Mouse (Mus musculus): ENCODE measurements around the gene Dgkz. TPM values are rescaled to one million over a fixed set of nuclear protein-coding genes. Genes with fewer than 3 reads are reported as not detected.

Dgkz gene
- polyA plus RNA-seq, 1 experiment from 2014 or later, result 26.1 TPM

DNA sequence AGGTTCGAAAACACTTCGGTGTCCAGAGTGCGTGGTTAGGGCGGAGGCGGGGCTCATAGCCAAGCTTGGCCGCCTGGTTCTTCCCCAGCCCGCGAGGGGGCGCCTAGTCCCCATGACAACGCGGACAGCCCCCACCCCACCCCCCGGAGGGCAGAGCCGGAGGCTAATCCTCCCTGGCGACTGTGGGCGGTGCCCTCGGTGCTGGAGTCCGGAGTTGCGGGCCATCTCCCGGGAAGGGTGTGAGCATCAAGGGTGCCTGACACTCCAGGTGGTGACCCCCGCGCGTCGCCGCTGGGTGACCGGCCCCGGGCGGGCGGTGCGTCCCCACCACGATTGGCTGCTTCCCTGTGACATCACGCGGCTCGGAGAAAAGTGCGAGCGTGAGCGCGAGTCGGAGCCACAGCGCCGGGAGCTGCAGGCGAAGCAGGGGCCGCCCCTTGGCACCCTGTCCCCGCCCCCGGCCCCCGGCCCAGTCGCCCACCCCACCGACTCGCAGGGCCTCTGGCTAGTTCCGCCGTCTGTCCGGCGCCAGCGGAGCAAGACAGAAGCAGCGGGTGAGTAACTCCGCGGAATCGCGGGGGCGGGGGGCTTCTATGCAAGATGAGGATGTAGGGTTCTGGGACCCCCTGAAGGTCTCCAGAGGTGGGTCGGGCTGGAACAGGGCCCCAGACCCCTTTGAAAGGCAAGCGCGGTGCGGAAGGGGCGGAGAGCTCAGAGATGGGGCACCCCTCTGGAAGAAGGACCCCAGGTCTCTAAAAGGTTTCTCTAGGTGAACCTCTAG, 53.7 kb downstream of the Dgkz start:
- peaks cover 25% of the 10 kb centered on the region for H3K4me1 ChIP-seq
- H3K27me3 ChIP-seq, result peaks cover 71% of the 10 kb centered on the region
- H3K36me3 ChIP-seq, result peaks cover 20% of the 10 kb centered on the region
- ATAC-seq (ENCODE audit: low FRiP score, low read depth), result peak; percentile 80
- peak overlapping the region; percentile 57 for H3K4me3 ChIP-seq
- peak overlapping the region; percentile 82 for H3K4me2 ChIP-seq (replicated peaks)
- H3K9me3 ChIP-seq, result no peaks in the 10 kb centered on the region
- WGBS, result under 1% methylated on average over 64 of the region's 64 CpGs
- H3K9ac ChIP-seq (replicated peaks), result peak overlapping the region; percentile 52
- no peak overlapping the region for H3K27ac ChIP-seq (replicated peaks)

DNA sequence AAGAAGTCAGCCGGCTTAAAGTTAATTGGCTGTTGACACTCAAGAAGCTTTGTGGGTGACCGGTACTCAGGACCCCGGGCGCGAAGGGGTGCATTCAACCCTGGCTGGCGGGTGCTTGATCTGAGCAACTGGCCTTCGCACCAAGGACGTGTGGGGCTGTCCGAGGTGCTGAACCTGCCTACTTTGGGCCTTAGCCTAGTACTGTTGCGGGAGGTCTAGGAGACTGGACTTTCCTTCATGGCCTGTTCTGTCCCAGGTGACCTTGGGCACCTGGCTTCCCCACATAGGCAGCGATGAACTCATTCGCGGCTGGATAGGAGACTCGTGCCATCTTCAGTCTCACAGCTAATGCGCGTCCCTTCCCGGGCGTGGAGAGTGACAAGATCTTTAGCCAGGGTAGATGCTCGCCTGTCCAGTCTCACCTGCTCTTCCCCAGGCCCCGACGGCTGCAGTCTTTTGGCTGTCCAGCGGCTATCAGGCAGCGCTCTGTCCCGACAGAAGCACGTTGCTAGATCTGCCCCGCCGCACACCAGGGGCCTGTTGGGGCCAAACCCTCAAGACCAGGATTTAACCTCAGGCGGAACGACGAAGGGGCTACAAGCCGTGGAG, 54.4 kb downstream of the Dgkz start:
- H3K4me1 ChIP-seq, result peaks cover 25% of the 10 kb centered on the region
- 4% methylated on average over 31 of the region's 31 CpGs for WGBS
- no peaks in the 10 kb centered on the region for H3K9me3 ChIP-seq
- H3K36me3 ChIP-seq, result peaks cover 27% of the 10 kb centered on the region
- no peak overlapping the region; the same call in 1 of the 2 replicates for H3K9ac ChIP-seq (replicated peaks)
- no peak overlapping the region for H3K27ac ChIP-seq (replicated peaks)
- H3K27me3 ChIP-seq, result peaks cover 67% of the 10 kb centered on the region
- H3K4me3 ChIP-seq, result peak overlapping the region; percentile 57
- ATAC-seq (ENCODE audit: low FRiP score, low read depth), result 0 out of 2 replicates have a peak, but pooled peaks have one; percentile 1
- peak overlapping the region; percentile 82 for H3K4me2 ChIP-seq (replicated peaks)

DNA sequence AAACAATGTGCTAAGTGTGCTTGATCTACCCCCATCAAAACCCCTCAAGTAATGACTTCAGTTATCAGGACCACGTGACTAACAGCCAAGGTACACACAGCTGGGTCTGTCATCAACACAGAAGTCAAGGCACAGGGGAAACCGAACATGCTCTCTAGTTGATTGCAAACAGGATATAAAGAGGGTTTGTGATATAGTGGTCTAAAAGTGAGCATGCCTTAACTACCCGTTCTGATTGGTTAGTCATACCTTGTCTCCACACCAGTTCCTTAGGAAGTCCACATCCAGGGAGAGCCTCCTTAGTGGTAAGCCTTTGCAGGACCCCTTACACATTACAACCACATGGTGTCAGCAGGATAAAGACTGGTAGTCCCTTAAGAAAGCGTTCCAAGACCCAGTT, 55.5 kb downstream of the Dgkz start:
- Histone ChIP-seq H3K9ac (replicated peaks) (no peak overlapping the region), H3K27ac (replicated peaks) (no peak overlapping the region), H3K36me3 (peaks cover 35% of the 10 kb centered on the region), H3K9me3 (no peaks in the 10 kb centered on the region), H3K27me3 (peaks cover 58% of the 10 kb centered on the region), H3K4me1 (peaks cover 25% of the 10 kb centered on the region), H3K4me3 (no peak overlapping the region), H3K4me2 (replicated peaks) (no peak overlapping the region)
- WGBS, result 71% methylated on average over 4 of the region's 4 CpGs
- ATAC-seq (ENCODE audit: low FRiP score, low read depth), result no peak

- no peak for ATAC-seq (ENCODE audit: low FRiP score, low read depth)
- Histone ChIP-seq H3K4me2 (replicated peaks) (no peak overlapping the region), H3K27ac (replicated peaks) (no peak overlapping the region), H3K36me3 (peaks cover 57% of the 10 kb centered on the region), H3K27me3 (peaks cover 28% of the 10 kb centered on the region), H3K4me1 (peaks cover 10% of the 10 kb centered on the region; the same call in 1 of the 2 replicates), H3K9ac (replicated peaks) (no peak overlapping the region), H3K4me3 (no peak overlapping the region), H3K9me3 (no peaks in the 10 kb centered on the region)
- 95% methylated on average over 7 of the region's 7 CpGs for WGBS
Measured at GRCm38 (mm10) chr2:91917096-91917495, 58.6 kb downstream of the Dgkz start.

- H3K36me3 ChIP-seq, result peaks cover 63% of the 10 kb centered on the region
Measured at GRCm38 (mm10) chr2:91916346-91916977, 59.2 kb downstream of the Dgkz start.

GRCm38 (mm10) chr2:91913328-91914110, 62.1 kb downstream of the Dgkz start:
- Histone ChIP-seq H3K4me2 (replicated peaks) (no peak overlapping the region), H3K27me3 (no peaks in the 10 kb centered on the region), H3K4me1 (no peaks in the 10 kb centered on the region), H3K9ac (replicated peaks) (no peak overlapping the region), H3K9me3 (no peaks in the 10 kb centered on the region), H3K36me3 (peaks cover 81% of the 10 kb centered on the region), H3K4me3 (no peak overlapping the region), H3K27ac (replicated peaks) (no peak overlapping the region)
- 92% methylated on average over 7 of the region's 7 CpGs for WGBS
- ATAC-seq (ENCODE audit: low FRiP score, low read depth), result no peak

More at GRCm38 (mm10) chr2:91916346-91916977, 59.2 kb downstream of the Dgkz start:
- WGBS, result 92% methylated on average over 7 of the region's 7 CpGs
- no peak for ATAC-seq (ENCODE audit: low FRiP score, low read depth)
- Histone ChIP-seq H3K9me3 (no peaks in the 10 kb centered on the region), H3K27ac (replicated peaks) (no peak overlapping the region), H3K4me3 (no peak overlapping the region), H3K9ac (replicated peaks) (no peak overlapping the region), H3K27me3 (peaks cover 21% of the 10 kb centered on the region), H3K4me2 (replicated peaks) (no peak overlapping the region), H3K4me1 (peaks cover 6% of the 10 kb centered on the region; the same call in 1 of the 2 replicates)

DNA sequence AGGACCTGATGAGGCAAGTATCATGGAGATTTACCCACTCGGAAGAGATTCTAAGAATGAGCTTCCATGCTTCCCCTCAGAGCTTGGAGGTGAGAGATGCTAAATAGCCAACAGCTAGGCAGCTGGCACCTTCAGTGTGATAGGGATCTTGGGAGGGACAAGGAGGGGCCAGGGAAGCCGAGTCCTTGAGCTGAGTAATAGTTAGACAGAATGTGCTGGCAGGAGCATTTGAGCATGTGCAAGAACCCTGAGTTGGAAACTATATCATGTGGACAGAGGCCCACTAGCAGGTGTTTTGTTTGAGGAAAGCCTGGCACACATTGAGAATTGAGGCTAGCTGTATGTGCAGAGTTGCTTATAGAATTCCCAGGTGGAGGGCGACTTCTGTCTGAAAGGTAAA, 63.0 kb downstream of the Dgkz start:
- no peaks in the 10 kb centered on the region for H3K4me1 ChIP-seq
- no peaks in the 10 kb centered on the region for H3K27me3 ChIP-seq
- no peak for ATAC-seq (ENCODE audit: low FRiP score, low read depth)
- H3K4me2 ChIP-seq (replicated peaks), result no peak overlapping the region
- peaks cover 74% of the 10 kb centered on the region for H3K36me3 ChIP-seq
- H3K9ac ChIP-seq (replicated peaks), result no peak overlapping the region
- no peak overlapping the region for H3K27ac ChIP-seq (replicated peaks)
- 83% methylated on average over 3 of the region's 3 CpGs for WGBS
- no peaks in the 10 kb centered on the region for H3K9me3 ChIP-seq
- H3K4me3 ChIP-seq, result no peak overlapping the region

DNA sequence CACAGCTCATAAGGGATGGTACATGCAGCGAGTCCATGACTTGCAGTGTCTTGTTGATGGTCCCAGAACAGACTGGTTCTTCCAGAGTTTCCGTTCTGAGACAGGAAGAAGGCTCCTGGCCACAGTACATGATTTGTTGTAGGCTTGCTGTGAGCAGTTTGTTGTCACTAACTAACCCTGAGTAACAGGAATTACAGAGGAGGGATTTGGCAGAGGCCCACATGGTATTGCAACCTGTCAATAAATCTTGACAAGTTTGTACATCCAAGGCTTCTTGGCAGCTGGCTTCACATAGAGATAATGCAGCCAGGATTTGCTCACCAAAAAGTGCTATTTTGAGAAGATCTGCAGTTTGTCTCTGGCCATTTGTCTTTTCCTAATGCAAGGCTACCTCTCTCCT, 69.5 kb downstream of the Dgkz start:
- Histone ChIP-seq H3K36me3 (peaks cover 35% of the 10 kb centered on the region), H3K27ac (replicated peaks) (no peak overlapping the region), H3K27me3 (no peaks in the 10 kb centered on the region), H3K9ac (replicated peaks) (no peak overlapping the region), H3K4me3 (no peak overlapping the region), H3K4me2 (replicated peaks) (no peak overlapping the region), H3K4me1 (no peaks in the 10 kb centered on the region), H3K9me3 (no peaks in the 10 kb centered on the region)
- no peak for ATAC-seq (ENCODE audit: low FRiP score, low read depth)
- 98% methylated on average over 2 of the region's 2 CpGs for WGBS

- Histone ChIP-seq H3K27me3 (no peaks in the 10 kb centered on the region), H3K36me3 (peaks cover 33% of the 10 kb centered on the region), H3K9me3 (no peaks in the 10 kb centered on the region), H3K9ac (replicated peaks) (no peak overlapping the region), H3K4me3 (no peak overlapping the region), H3K4me1 (no peaks in the 10 kb centered on the region), H3K27ac (replicated peaks) (peak overlapping the region; percentile 52), H3K4me2 (replicated peaks) (no peak overlapping the region)
- 70% methylated on average over 5 of the region's 5 CpGs for WGBS
- ATAC-seq (ENCODE audit: low FRiP score, low read depth), result no peak; the same call in 1 of the 2 replicates
Measured at GRCm38 (mm10) chr2:91904618-91905307, 70.9 kb downstream of the Dgkz start.

DNA sequence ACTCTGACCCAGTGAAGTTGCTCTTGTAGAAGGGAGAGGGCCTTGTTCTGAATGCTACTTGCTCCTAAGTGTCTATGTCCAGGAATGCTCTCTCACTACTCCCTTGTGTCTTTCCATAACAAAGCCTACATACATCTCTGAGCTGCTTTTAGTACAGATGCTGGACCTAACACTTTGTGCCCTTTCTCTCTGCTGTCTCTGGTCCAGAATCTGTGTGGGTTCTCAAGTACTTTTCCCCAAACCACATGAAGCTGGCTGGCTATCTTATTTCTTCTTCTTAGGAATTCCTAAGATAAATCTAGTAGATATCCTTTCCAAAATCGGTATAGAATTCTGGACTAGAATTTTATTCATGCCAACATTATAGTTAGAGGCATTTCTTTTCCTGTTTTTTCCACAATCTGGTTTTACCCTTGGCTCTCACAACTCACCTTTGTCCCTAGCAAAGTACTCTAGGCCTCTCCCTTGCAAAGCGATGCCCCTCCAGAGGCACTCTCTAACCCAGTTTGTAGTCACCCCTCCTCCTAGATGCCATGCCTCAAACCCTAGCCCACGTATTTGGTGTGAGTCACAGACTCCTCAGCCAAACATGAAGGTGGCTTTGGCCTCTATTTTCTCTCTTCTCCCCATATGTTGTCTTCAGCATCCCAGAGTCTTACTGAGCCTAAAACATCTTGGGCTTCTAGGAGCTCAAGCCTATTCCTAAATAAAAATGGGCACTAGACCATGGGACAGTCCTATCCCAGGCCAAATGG, 72.3 kb downstream of the Dgkz start:
- Histone ChIP-seq H3K27ac (replicated peaks) (no peak overlapping the region), H3K4me1 (no peaks in the 10 kb centered on the region), H3K9me3 (no peaks in the 10 kb centered on the region), H3K36me3 (peaks cover 19% of the 10 kb centered on the region), H3K9ac (replicated peaks) (no peak overlapping the region), H3K4me2 (replicated peaks) (no peak overlapping the region), H3K27me3 (no peaks in the 10 kb centered on the region), H3K4me3 (no peak overlapping the region)
- WGBS, result 93% methylated on average over 3 of the region's 3 CpGs
- ATAC-seq (ENCODE audit: low FRiP score, low read depth), result no peak

DNA sequence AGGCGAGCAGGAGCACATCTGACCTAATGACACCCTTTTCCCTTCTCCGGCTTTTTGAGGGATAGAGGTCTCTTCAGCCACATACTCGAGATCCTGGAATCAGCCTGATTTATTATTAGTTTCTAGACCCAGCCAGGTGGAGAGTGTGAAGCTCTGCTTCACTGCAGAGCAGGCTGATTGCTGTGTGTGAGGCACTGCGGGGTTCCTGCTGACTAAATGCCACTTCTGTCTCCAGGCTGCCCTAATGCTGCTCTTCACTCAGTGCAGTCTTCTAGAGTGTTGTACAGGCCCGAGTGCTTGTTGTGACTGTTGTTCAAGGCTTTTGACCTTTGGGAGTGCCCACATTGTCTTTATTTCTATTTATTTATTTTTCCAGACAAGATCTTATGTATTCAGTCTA, 73.3 kb downstream of the Dgkz start:
- H3K9me3 ChIP-seq, result no peaks in the 10 kb centered on the region
- H3K4me2 ChIP-seq (replicated peaks), result no peak overlapping the region
- no peak overlapping the region for H3K27ac ChIP-seq (replicated peaks)
- H3K36me3 ChIP-seq, result peaks cover 18% of the 10 kb centered on the region
- no peaks in the 10 kb centered on the region for H3K27me3 ChIP-seq
- no peak overlapping the region for H3K9ac ChIP-seq (replicated peaks)
- no peak for ATAC-seq (ENCODE audit: low FRiP score, low read depth)
- WGBS, result 70% methylated on average over 5 of the region's 5 CpGs
- no peaks in the 10 kb centered on the region for H3K4me1 ChIP-seq
- H3K4me3 ChIP-seq, result no peak overlapping the region
